Mouse (Mus musculus) midbrain, embryonic 12.5 days (tissue): ENCODE results near the gene Fsd1. TPM values are rescaled to one million over a fixed set of nuclear protein-coding genes. Genes with fewer than 3 reads are reported as not detected.
"Not testable (repeated sequence)": the region's sequence is repeated elsewhere in the genome, so short reads cannot be mapped to it uniquely, and the experiment has no call there.

Source experiments
- ATAC-seq: fragments of 200-750 bp; cut with Nextera tagmentation; 2 replicates; pipeline ENCODE4 v1.8.0; 2017; ENCODE audit warnings: low read depth, moderate TSS enrichment, moderate library complexity; ENCODE audit not compliant: low FRiP score
- H3K27ac ChIP-seq: fragments of 300-500 bp; sonication (generic); replicated peaks from 2 replicates; pipeline ENCODE4 v1.5.1; 2016; ENCODE audit warnings: mild to moderate bottlenecking
- H3K27me3 ChIP-seq: fragments of 300-500 bp; sonication (generic); 2 replicates; pipeline ENCODE4 v1.6.1; 2016; ENCODE audit warnings: mild to moderate bottlenecking
- H3K36me3 ChIP-seq: fragments of 300-500 bp; sonication (generic); 2 replicates; pipeline ENCODE4 v1.6.1; 2016
- H3K4me1 ChIP-seq: fragments of 300-500 bp; sonication (generic); 2 replicates; pipeline ENCODE4 v1.6.1; 2016
- H3K4me2 ChIP-seq: fragments of 300-500 bp; sonication (generic); replicated peaks from 2 replicates; pipeline ENCODE4 v1.6.1; 2016; ENCODE audit warnings: mild to moderate bottlenecking, moderate library complexity
- H3K4me3 ChIP-seq: fragments of 300-500 bp; sonication (generic); 2 replicates; pipeline ENCODE4 v1.5.1; 2016; ENCODE audit warnings: mild to moderate bottlenecking
- H3K9ac ChIP-seq: fragments of 300-500 bp; sonication (generic); replicated peaks from 2 replicates; pipeline ENCODE4 v1.6.1; 2016; ENCODE audit warnings: mild to moderate bottlenecking, moderate library complexity
- H3K9me3 ChIP-seq: fragments of 300-500 bp; sonication (generic); 2 replicates; pipeline ENCODE4 v1.6.1; 2016; ENCODE audit warnings: mild to moderate bottlenecking
- WGBS: fragments of 180-500 bp; shearing (Covaris S2); methylation state at CpG from one replicate; pipeline ENCODE4 v1.1.7; 2016; 5-methylcytosine and 5-hydroxymethylcytosine counted together
- polyA plus RNA-seq: library from polyadenylated mRNA; unstranded; fragments of >200 nt; fragmentation: Nextera tagmentation; extraction: Ambion mirVana; gene quantifications from 2 replicates; pipeline ENCODE4 v1.2.1, GENCODE M21; 2016

Gene Fsd1
- 89.8 and 98.3 TPM in 2 replicates for polyA plus RNA-seq

DNA sequence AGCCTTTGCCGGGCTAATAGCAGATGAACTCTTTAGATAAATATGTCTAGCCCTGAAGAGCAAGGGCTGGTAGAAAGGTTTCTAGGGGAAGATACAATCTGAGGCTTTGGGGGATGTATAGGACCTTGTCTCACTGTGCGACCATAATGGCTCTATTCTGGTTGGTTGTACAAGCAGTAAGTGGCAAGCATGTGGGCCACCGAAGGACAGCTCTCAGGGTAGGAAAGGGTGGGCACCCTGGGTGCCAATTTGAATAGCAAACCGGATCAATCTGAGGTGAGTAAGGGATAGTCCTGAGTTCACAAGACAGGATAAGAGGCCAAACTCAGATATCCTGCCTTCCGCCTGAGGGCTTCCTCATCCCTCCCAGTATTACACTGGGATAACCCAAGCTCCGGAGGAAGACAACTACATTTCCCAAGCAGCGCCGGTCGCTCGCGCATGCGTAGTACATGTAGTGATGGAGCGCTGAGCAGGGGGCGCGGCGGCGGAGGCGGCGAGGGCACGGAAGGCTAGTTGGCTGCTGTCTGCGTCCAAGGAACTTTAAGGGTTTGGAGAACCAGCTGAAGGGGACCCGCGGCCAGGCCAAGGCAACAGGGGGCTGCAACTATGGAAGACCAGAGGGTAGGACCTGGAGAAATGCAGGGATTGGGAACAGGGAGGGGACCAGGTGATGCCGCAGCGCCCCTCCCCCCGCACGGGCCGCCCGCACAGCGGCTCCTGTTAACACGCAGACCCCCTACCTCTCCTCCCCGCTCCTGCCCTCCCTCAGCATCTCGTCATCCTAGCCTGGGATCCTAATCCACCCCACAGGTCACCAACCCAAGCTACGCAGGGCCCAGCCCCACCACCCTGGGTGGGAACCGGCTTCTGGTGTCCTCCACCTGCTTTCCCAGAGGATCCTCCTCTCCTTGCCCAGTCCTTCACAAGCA lies at the start of gene Fsd1:
Fsd1 (plus strand) TSS at position 480 of the 932 bp plus-strand sequence.
- ATAC-seq, result peak; percentile 83
- Histone ChIP-seq H3K4me2 (peak within 1 kb of the TSS; percentile 87), H3K27ac (peak within 1 kb of the TSS; percentile 31; the same call in 1 of the 2 replicates), H3K4me1 (peaks cover 6% of the 10 kb centered on the region), H3K9me3 (no peaks in the 10 kb centered on the region), H3K4me3 (peak within 1 kb of the TSS; percentile 67), H3K36me3 (peaks cover 18% of the 10 kb centered on the region), H3K27me3 (no peaks in the 10 kb centered on the region), H3K9ac (peak within 1 kb of the TSS; percentile 75)
- WGBS, result 9% methylated on average over 33 of the region's 35 CpGs

DNA sequence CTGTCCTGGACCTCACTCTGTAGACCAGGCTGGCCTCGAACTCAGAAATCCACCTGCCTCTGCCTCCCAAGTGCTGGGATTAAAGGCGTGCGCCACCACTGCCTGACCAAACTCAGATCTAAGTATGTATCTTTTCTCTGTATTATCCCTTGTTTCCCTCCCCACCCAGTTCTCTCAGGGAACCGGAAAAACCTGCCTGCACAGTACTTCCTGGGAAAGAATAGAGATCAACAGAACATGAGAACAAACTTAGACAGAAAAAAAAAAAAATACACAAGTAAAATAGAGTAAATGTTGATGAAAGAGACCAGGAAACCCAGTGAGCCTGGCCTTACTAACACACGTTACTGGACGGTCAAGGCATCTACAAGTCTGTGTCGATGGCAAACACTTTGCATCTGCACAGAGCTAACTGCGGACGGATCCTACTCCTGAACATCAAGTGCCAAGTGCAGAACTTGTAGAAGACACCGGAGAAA lies 41.9 kb upstream of the Fsd1 start:
- 38% methylated on average over 10 of the region's 10 CpGs for WGBS
- H3K4me2 ChIP-seq, result peak overlapping the region; percentile 63
- peak overlapping the region; percentile 89 for H3K27ac ChIP-seq
- peaks cover 13% of the 10 kb centered on the region for H3K36me3 ChIP-seq
- H3K4me1 ChIP-seq, H3K9me3 ChIP-seq, H3K27me3 ChIP-seq, ATAC-seq: not testable (repeated sequence)
- peak overlapping the region; percentile 34; the same call in 1 of the 2 replicates for H3K9ac ChIP-seq
- H3K4me3 ChIP-seq, result peak overlapping the region; percentile 55

DNA sequence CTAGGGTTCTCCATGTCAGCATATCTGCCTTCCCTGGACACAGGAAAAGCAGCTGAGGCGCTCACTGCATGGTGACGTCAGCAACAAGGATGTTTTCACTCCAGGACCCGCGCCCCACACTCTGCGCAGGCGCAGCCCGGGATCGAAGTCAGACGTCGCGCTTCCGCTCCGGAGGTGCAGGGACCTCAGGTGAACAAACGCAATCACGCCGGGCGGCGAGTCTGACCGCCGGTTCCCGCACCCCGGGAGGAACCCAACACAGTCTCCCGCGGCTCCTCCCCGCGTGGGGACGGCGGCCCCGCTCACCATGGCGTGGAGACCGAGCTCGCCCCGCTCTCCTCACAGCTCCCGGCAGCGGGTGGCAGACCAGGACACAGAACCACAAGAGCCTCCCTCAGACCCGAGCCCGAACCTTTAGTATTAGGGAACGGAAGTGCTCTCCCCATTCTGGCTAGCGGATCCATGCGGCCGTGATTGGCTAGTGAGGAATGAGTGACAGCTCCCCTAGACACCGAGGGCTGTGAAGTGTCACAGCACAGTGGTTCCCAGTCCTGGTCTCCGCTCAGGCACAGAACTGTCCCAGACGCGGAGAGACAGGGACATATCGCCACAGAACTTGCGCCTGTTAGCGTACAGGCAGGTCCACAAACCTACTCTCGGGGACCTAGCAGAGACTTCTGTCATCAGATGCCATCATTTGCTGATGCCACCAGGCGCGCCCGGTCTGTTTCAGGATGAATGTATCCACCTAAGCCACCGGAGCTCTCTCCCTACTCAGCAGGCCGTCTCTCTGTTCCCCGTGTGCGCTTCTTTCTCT lies 41.2 kb upstream of the Fsd1 start:
- not testable (repeated sequence) for H3K36me3 ChIP-seq, H3K27me3 ChIP-seq, H3K9me3 ChIP-seq, H3K4me1 ChIP-seq
- ATAC-seq, result peak; percentile 98
- Histone ChIP-seq H3K4me2 (peak overlapping the region; percentile 63), H3K9ac (peak overlapping the region; percentile 49), H3K27ac (peak overlapping the region; percentile 89), H3K4me3 (peak overlapping the region; percentile 55)
- whole genome bisulfite sequencing, result 1% methylated on average over 56 of the region's 56 CpGs

- Histone ChIP-seq H3K9ac (peak overlapping the region; percentile 49), H3K27ac (peak overlapping the region; percentile 89), H3K36me3 (peaks cover 1% of the 10 kb centered on the region; the same call in 1 of the 2 replicates), H3K4me3 (peak overlapping the region; percentile 55), H3K9me3 (no peaks in the 10 kb centered on the region), H3K4me2 (peak overlapping the region; percentile 63), H3K4me1 (peaks cover 7% of the 10 kb centered on the region; the same call in 1 of the 2 replicates), H3K27me3 (no peaks in the 10 kb centered on the region; the same call in 1 of the 2 replicates)
- no peak for ATAC-seq
- WGBS, result 38% methylated on average over 5 of the region's 5 CpGs
Measured at GRCm38 (mm10) chr17:55945696-55946095, 40.6 kb upstream of the Fsd1 start.

DNA sequence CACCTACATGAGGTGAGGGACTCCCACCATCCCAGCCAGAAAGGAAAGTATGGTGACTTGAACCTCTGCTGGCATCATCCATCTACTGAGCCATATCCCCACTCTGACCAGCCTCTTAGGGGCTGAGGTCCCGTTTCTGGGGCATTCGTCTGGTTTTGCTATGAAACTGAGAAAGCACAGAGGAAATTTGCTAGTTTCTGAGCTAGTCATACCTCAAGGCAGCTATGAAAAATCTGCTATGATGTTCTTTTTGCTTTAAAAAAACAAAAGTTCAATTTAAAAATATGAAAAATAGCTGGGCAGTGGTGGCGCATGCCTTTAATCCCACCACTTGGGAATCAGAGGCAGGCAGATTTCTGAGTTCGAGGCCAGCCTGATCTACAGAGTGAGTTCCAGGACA lies 37.7 kb upstream of the Fsd1 start:
- 87% methylated on average over 4 of the region's 4 CpGs for WGBS

GRCm38 (mm10) chr17:55949400-55949799 lies 36.9 kb upstream of the Fsd1 start, which contains the start of gene Zfp119b:
TSS of gene Zfp119b (minus strand) at chr17:55949500.
- 93% methylated on average over 2 of the region's 2 CpGs for WGBS
- H3K27ac ChIP-seq, result no peak within 1 kb of the TSS
- no peaks in the 10 kb centered on the region for H3K9me3 ChIP-seq
- ATAC-seq, result no peak
- no peak within 1 kb of the TSS for H3K9ac ChIP-seq
- peaks cover 13% of the 10 kb centered on the region for H3K27me3 ChIP-seq
- peaks cover 7% of the 10 kb centered on the region; the same call in 1 of the 2 replicates for H3K4me1 ChIP-seq
- H3K4me2 ChIP-seq, result no peak within 1 kb of the TSS
- H3K36me3 ChIP-seq, result no peaks in the 10 kb centered on the region
- no peak within 1 kb of the TSS for H3K4me3 ChIP-seq

More for the DNA sequence above, 37.7 kb upstream of the Fsd1 start:
- Histone ChIP-seq H3K36me3 (no peaks in the 10 kb centered on the region), H3K9ac (no peak overlapping the region), H3K27ac (no peak overlapping the region), H3K4me3 (no peak overlapping the region), H3K4me2 (no peak overlapping the region), H3K9me3 (no peaks in the 10 kb centered on the region), H3K4me1 (peaks cover 7% of the 10 kb centered on the region; the same call in 1 of the 2 replicates), H3K27me3 (peaks cover 9% of the 10 kb centered on the region)
- ATAC-seq, result no peak

GRCm38 (mm10) chr17:55950601-55951000 lies 35.7 kb upstream of the Fsd1 start:
- H3K4me2 ChIP-seq, result no peak overlapping the region
- no peak overlapping the region for H3K9ac ChIP-seq
- no peak for ATAC-seq
- no peaks in the 10 kb centered on the region for H3K9me3 ChIP-seq
- 76% methylated on average over 9 of the region's 9 CpGs for WGBS
- H3K4me3 ChIP-seq, result no peak overlapping the region
- H3K36me3 ChIP-seq, result no peaks in the 10 kb centered on the region
- H3K4me1 ChIP-seq, result peaks cover 3% of the 10 kb centered on the region; the same call in 1 of the 2 replicates
- H3K27ac ChIP-seq, result no peak overlapping the region
- peaks cover 24% of the 10 kb centered on the region for H3K27me3 ChIP-seq

DNA sequence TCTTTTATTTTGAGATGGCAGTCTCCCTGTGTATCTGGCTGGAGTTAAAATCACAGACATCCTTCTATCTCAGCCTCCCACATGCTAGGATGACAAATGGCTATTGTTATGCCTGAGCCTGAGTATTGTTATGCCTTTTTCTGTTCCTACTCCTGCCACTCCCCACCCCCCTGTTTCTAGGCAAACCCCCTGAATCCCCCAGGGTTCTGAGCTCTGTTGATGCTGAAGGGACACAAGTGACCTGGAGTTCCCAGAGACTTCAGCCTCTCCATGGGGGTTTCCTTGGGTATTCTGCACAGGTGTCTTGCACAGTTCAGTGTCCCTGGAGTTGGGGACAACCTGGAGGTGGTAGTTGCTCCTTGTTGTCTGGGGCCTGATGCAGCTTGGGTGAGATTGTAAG lies 34.3 kb upstream of the Fsd1 start:
- Histone ChIP-seq H3K27ac (no peak overlapping the region), H3K4me2 (no peak overlapping the region), H3K9ac (no peak overlapping the region), H3K9me3 (no peaks in the 10 kb centered on the region), H3K4me3 (no peak overlapping the region), H3K27me3 (peaks cover 24% of the 10 kb centered on the region), H3K36me3 (no peaks in the 10 kb centered on the region), H3K4me1 (peaks cover 10% of the 10 kb centered on the region; the same call in 1 of the 2 replicates)
- no peak for ATAC-seq

DNA sequence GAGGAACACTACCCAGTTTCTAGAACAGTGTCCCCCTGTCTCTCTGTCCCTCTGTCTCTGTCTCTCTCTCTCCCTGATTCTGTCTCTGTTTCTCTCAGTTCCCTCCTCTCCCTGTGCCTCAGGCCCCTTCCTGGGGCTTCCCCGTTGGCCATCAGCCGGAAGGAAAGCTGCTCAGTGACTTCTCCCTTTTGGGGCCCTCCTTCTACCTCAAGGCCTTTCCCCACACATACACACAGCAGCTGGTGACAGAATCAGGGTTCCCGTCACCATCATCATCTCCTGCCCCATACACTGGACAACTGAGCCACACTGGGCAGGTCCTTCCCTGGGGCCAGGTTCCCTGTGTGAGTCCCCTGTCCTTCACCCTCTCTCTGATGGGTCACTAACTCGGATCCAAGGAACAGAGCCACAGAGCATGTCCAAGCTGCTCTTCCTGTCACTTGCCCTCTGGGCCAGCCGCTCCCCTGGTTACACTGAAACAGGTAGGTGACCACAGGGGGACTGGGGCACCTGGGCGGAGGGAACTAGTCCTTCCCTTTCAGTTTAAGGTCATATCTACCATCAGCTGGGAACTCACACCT lies 33.8 kb upstream of the Fsd1 start, which contains the start of gene Ebi3:
Ebi3 (plus strand) TSS at position 194 of the 581 bp plus-strand sequence.
- no peak within 1 kb of the TSS for H3K4me2 ChIP-seq
- WGBS, result 75% methylated on average over 6 of the region's 6 CpGs
- H3K36me3 ChIP-seq, result no peaks in the 10 kb centered on the region
- H3K4me3 ChIP-seq, result no peak within 1 kb of the TSS
- no peaks in the 10 kb centered on the region for H3K9me3 ChIP-seq
- H3K4me1 ChIP-seq, result peaks cover 14% of the 10 kb centered on the region
- peaks cover 24% of the 10 kb centered on the region for H3K27me3 ChIP-seq
- H3K9ac ChIP-seq, result no peak within 1 kb of the TSS
- no peak within 1 kb of the TSS for H3K27ac ChIP-seq
- ATAC-seq, result no peak

DNA sequence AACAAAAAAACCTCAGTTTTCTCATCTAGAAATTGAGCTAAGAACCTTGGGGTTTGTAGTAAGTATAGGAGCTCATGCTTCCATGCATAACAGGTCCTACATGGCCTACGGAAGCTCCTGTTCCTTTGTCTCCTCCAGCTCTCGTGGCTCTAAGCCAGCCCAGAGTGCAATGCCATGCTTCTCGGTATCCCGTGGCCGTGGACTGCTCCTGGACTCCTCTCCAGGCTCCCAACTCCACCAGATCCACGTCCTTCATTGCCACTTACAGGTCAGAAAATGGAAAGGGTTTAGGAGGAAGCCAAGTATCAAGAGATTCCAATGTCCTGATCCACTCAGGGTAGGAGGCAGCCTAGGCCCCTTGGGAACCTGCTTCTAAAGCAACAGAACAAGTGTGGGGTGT lies 32.6 kb upstream of the Fsd1 start:
- 79% methylated on average over 6 of the region's 6 CpGs for WGBS
- Histone ChIP-seq H3K4me1 (peaks cover 19% of the 10 kb centered on the region), H3K36me3 (no peaks in the 10 kb centered on the region), H3K27ac (no peak overlapping the region), H3K4me3 (no peak overlapping the region), H3K27me3 (peaks cover 24% of the 10 kb centered on the region), H3K9ac (no peak overlapping the region), H3K4me2 (no peak overlapping the region), H3K9me3 (no peaks in the 10 kb centered on the region)
- no peak for ATAC-seq

GRCm38 (mm10) chr17:55954229-55954628 lies 32.1 kb upstream of the Fsd1 start:
- ATAC-seq, result no peak
- no peaks in the 10 kb centered on the region for H3K9me3 ChIP-seq
- H3K4me3 ChIP-seq, result no peak overlapping the region
- no peak overlapping the region for H3K9ac ChIP-seq
- H3K4me2 ChIP-seq, result no peak overlapping the region
- peaks cover 24% of the 10 kb centered on the region for H3K27me3 ChIP-seq
- H3K27ac ChIP-seq, result no peak overlapping the region
- WGBS, result 41% methylated on average over 16 of the region's 16 CpGs
- no peaks in the 10 kb centered on the region for H3K36me3 ChIP-seq
- H3K4me1 ChIP-seq, result peaks cover 19% of the 10 kb centered on the region
